Mouse (Mus musculus) R1 (cell line): ENCODE data around the gene Ncoa5.
A peak's percentile ranks its signal among the peaks of the same experiment; 100 is the strongest.

ENCODE experiments used
- DNase-seq: peaks from one replicate; pipeline ENCODE4 v3.0.0-alpha.2; 2018; ENCODE audit warnings: low read depth, low spot score

Ncoa5 gene

GRCm38 (mm10) chr2:164957548-164958315 is 76.9 kb downstream of the Ncoa5 start:
- peak; percentile 97 for DNase-seq

DNA sequence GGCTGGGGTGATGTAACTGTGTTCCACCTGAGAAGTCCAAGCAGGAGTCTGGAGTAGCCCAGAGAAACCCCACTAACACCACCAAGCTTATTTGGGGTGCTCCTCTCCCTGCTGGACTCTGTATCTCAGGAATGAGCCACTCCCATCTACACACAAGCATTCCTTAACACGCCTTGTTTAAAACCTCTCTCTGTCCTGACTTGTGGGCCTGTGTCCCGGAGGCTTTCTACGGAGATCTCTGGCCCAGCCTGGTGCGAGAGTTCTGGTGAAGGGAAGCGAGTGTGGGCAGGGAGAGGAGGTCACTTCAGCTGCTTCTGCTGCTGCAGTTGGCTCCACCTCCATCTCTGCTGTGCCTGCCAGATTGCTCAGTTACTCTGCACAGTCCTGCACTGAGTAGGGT is 78.5 kb downstream of the Ncoa5 start:
- DNase-seq, result peak; percentile 74

- DNase-seq, result peak; percentile 64
These were observed 78.9 kb downstream of the Ncoa5 start for GRCm38 (mm10) chr2:164955725-164956124.

DNA sequence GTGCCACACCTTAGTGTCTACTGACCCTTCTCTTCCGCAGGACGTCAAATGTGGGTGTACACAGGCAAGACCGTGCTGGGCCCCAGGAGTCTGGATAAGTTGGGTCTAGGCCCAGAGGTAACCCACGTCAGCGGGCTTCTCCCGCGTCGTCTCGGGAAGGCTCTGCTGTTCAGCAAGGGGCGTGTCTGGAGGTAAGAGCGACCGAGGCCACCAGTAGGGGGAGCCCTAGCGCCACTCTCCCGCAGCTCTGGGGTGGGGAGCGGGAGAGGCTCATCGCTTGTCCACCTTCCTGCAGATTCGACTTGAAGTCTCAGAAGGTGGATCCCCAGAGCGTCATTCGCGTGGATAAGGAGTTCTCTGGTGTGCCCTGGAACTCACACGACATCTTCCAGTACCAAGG is 81.4 kb downstream of the Ncoa5 start:
- DNase-seq, result peak; percentile 86

GRCm38 (mm10) chr2:164952448-164952847 is 82.2 kb downstream of the Ncoa5 start:
- DNase-seq, result peak; percentile 62

- DNase-seq, result peak; percentile 85
These were observed 82.9 kb downstream of the Ncoa5 start for GRCm38 (mm10) chr2:164951745-164952144.

GRCm38 (mm10) chr2:164950501-164950900 is 84.2 kb downstream of the Ncoa5 start:
- peak; percentile 78 for DNase-seq
